Mouse (Mus musculus): ENCODE data around the gene Mars. TPM values are rescaled to one million over a fixed set of nuclear protein-coding genes. Genes with fewer than 3 reads are reported as not detected.

Mars gene
- total and polyA plus RNA-seq, 2 experiments from 2014 or later = 48.9 to 64.6 TPM

DNA sequence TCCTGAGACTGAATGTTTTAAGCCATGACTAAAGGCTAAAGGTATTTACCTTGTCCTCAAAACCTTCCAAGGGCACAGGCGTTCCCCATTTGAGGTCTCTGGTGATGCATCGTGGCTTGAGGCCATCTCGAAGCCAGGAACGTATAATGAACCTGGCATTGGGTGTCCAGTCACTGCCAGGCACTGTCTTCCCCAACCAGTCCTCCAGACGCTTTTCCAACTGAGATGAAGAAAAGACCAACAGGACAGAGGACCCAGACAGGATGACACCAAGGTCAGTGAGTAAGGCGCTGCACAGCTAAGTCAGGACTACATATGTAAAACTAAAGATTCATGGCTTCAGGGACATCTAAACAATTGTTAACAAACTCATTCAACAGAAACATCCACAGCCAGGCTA is 11.2 kb downstream of the Mars start:
- H3K4me2 ChIP-seq (ENCODE audit: low read depth, low read length) = no peak overlapping the region
- no peaks in the 10 kb centered on the region for H3K9me3 ChIP-seq (replicated peaks; ENCODE audit: control insufficient read depth, low read length)
- ATAC-seq (ENCODE audit: insufficient read depth, low read depth) = no peak
- H3K27me3 ChIP-seq (ENCODE audit: control insufficient read depth, insufficient read depth, low read length) = no peaks in the 10 kb centered on the region
- DNase-seq (ENCODE audit: low spot score) = no peak
- H3K27ac ChIP-seq (ENCODE audit: low read depth) = no peak overlapping the region
- H3K9ac ChIP-seq (replicated peaks; ENCODE audit: low read depth, low read length) = no peak overlapping the region
- TF ChIP-seq EP300 (IDR thresholded peaks at IDR 0.05; ENCODE audit: low read depth) = no peak
- no peak for TF ChIP-seq CTCF (IDR thresholded peaks at IDR 0.05; ENCODE audit: low read depth)
- WGBS = 89% methylated on average over 6 of the region's 6 CpGs
- H3K4me3 ChIP-seq (ENCODE audit: low read depth, low read length) = no peak overlapping the region
- peaks cover 94% of the 10 kb centered on the region for H3K36me3 ChIP-seq (replicated peaks; ENCODE audit: control insufficient read depth, insufficient read depth, low read length)
- peaks cover 6% of the 10 kb centered on the region; the same call in 1 of the 2 replicates for H3K4me1 ChIP-seq (ENCODE audit: control insufficient read depth, insufficient read depth)

- H3K36me3 ChIP-seq (replicated peaks; ENCODE audit: control insufficient read depth, insufficient read depth, low read length) = peaks cover 82% of the 10 kb centered on the region
- H3K9me3 ChIP-seq (replicated peaks; ENCODE audit: control insufficient read depth, low read length) = no peaks in the 10 kb centered on the region
- no peak for TF ChIP-seq CTCF (IDR thresholded peaks at IDR 0.05; ENCODE audit: low read depth)
- no peak for TF ChIP-seq EP300 (IDR thresholded peaks at IDR 0.05; ENCODE audit: low read depth)
- DNase-seq (ENCODE audit: low spot score) (peak; percentile 72), ATAC-seq (ENCODE audit: insufficient read depth, low read depth) (peak; percentile 84)
- peak overlapping the region; percentile 55 for H3K27ac ChIP-seq (ENCODE audit: low read depth)
- H3K27me3 ChIP-seq (ENCODE audit: control insufficient read depth, insufficient read depth, low read length) = no peaks in the 10 kb centered on the region
- no peak overlapping the region for H3K9ac ChIP-seq (replicated peaks; ENCODE audit: low read depth, low read length)
- no peak overlapping the region for H3K4me3 ChIP-seq (ENCODE audit: low read depth, low read length)
- 54% methylated on average over 16 of the region's 16 CpGs for WGBS
- H3K4me2 ChIP-seq (ENCODE audit: low read depth, low read length) = no peak overlapping the region
- H3K4me1 ChIP-seq (ENCODE audit: control insufficient read depth, insufficient read depth) = peaks cover 18% of the 10 kb centered on the region
Measured at GRCm38 (mm10) chr10:127297015-127297871, 14.3 kb downstream of the Mars start.

DNA sequence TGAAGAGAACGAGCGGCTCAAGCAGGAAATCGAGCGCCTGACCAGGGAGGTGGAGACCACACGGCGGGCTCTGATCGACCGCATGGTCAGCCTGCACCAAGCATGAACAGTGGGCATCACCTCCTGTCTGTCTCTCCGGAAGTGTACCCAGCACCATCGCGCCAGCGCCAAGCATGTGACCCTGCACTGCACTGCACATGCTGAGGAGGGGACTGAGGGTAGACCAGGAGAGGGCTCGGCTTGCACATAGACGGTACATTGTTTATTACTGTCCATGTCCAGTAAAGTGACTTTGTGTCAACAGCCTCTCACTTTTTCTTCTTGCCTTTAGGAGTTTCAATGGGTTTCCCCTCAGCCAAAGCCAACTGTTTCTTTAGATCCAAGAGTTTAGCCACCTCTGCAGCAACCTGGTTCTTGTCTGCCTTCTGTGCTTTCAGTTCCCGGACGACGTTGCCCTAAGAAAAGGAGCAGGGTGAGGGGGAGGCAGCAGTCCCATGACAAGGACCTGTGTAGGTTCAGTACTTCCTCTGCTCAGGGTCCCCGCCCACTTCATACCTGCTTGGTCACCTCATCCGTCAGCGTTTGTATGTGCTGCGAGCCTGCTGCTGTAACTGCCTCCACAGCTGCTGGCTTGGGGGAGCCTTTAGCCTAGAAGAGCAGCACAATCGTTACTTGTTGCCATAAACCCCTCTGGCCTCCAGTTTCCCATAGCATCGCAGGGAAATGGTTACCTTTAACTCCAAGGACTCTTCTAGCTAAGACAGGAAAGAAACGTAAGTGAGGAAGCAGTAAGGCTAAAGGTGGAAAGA is 15.4 kb downstream of the Mars start:
- H3K36me3 ChIP-seq (replicated peaks; ENCODE audit: control insufficient read depth, insufficient read depth, low read length) = peaks cover 73% of the 10 kb centered on the region
- WGBS = 74% methylated on average over 24 of the region's 24 CpGs
- no peak for DNase-seq (ENCODE audit: low spot score)

GRCm38 (mm10) chr10:127294895-127295510 is 16.6 kb downstream of the Mars start:
- Histone ChIP-seq H3K4me2 (ENCODE audit: low read depth, low read length) (no peak overlapping the region), H3K4me1 (ENCODE audit: control insufficient read depth, insufficient read depth) (peaks cover 24% of the 10 kb centered on the region), H3K9me3 (replicated peaks; ENCODE audit: control insufficient read depth, low read length) (no peaks in the 10 kb centered on the region), H3K27me3 (ENCODE audit: control insufficient read depth, insufficient read depth, low read length) (no peaks in the 10 kb centered on the region), H3K9ac (replicated peaks; ENCODE audit: low read depth, low read length) (no peak overlapping the region), H3K4me3 (ENCODE audit: low read depth, low read length) (no peak overlapping the region), H3K36me3 (replicated peaks; ENCODE audit: control insufficient read depth, insufficient read depth, low read length) (peaks cover 62% of the 10 kb centered on the region), H3K27ac (ENCODE audit: low read depth) (no peak overlapping the region)
- DNase-seq (ENCODE audit: low spot score) (no peak), ATAC-seq (ENCODE audit: insufficient read depth, low read depth) (no peak)
- 88% methylated on average over 10 of the region's 10 CpGs for WGBS
- no peak for TF ChIP-seq EP300 (IDR thresholded peaks at IDR 0.05; ENCODE audit: low read depth)
- no peak for TF ChIP-seq CTCF (IDR thresholded peaks at IDR 0.05; ENCODE audit: low read depth)

More for the DNA sequence above, 15.4 kb downstream of the Mars start:
- H3K9ac ChIP-seq (replicated peaks; ENCODE audit: low read depth, low read length) = no peak overlapping the region
- H3K27me3 ChIP-seq (ENCODE audit: control insufficient read depth, insufficient read depth, low read length) = no peaks in the 10 kb centered on the region
- H3K4me1 ChIP-seq (ENCODE audit: control insufficient read depth, insufficient read depth) = peaks cover 23% of the 10 kb centered on the region
- H3K9me3 ChIP-seq (replicated peaks; ENCODE audit: control insufficient read depth, low read length) = no peaks in the 10 kb centered on the region
- no peak overlapping the region for H3K4me3 ChIP-seq (ENCODE audit: low read depth, low read length)
- ATAC-seq (ENCODE audit: insufficient read depth, low read depth) = no peak
- peak overlapping the region; percentile 55 for H3K27ac ChIP-seq (ENCODE audit: low read depth)
- TF ChIP-seq CTCF (IDR thresholded peaks at IDR 0.05; ENCODE audit: low read depth) (no peak), EP300 (IDR thresholded peaks at IDR 0.05; ENCODE audit: low read depth) (no peak)
- H3K4me2 ChIP-seq (ENCODE audit: low read depth, low read length) = no peak overlapping the region

GRCm38 (mm10) chr10:127293590-127294113 is 17.9 kb downstream of the Mars start:
- H3K4me1 ChIP-seq (ENCODE audit: control insufficient read depth, insufficient read depth) = peaks cover 29% of the 10 kb centered on the region
- 71% methylated on average over 3 of the region's 3 CpGs for WGBS
- TF ChIP-seq EP300 (IDR thresholded peaks at IDR 0.05; ENCODE audit: low read depth) (no peak), CTCF (IDR thresholded peaks at IDR 0.05; ENCODE audit: low read depth) (no peak)
- DNase-seq (ENCODE audit: low spot score) (no peak), ATAC-seq (ENCODE audit: insufficient read depth, low read depth) (no peak)
- H3K4me3 ChIP-seq (ENCODE audit: low read depth, low read length) = 0 out of 2 replicates have a peak overlapping the region, but pooled peaks have one; percentile 74
- 0 out of 2 replicates have a peak overlapping the region, but pooled peaks have one; percentile 74 for H3K9ac ChIP-seq (replicated peaks; ENCODE audit: low read depth, low read length)
- H3K27me3 ChIP-seq (ENCODE audit: control insufficient read depth, insufficient read depth, low read length) = no peaks in the 10 kb centered on the region
- H3K27ac ChIP-seq (ENCODE audit: low read depth) = peak overlapping the region; percentile 94
- H3K9me3 ChIP-seq (replicated peaks; ENCODE audit: control insufficient read depth, low read length) = no peaks in the 10 kb centered on the region
- peaks cover 49% of the 10 kb centered on the region for H3K36me3 ChIP-seq (replicated peaks; ENCODE audit: control insufficient read depth, insufficient read depth, low read length)
- H3K4me2 ChIP-seq (ENCODE audit: low read depth, low read length) = peak overlapping the region; percentile 73
